Mouse (Mus musculus) kidney, embryonic 15.5 days (tissue): ENCODE measurements around the gene Defa30. TPM values are rescaled to one million over a fixed set of nuclear protein-coding genes. Genes with fewer than 3 reads are reported as not detected.
"Not testable (repeated sequence)": the region's sequence is repeated elsewhere in the genome, so short reads cannot be mapped to it uniquely, and the experiment has no call there.

ENCODE experiments used
- ATAC-seq: fragments of 200-750 bp; cut with Nextera tagmentation; replicated peaks from 2 replicates; pipeline ENCODE4 v1.8.0; 2017; ENCODE audit warnings: moderate TSS enrichment; ENCODE audit not compliant: low FRiP score
- H3K27ac ChIP-seq: fragments of 300-500 bp; sonication (generic); 2 replicates; pipeline ENCODE4 v1.5.1; 2015; ENCODE audit warnings: mild to moderate bottlenecking, inconsistent platforms
- H3K27me3 ChIP-seq: fragments of 300-500 bp; sonication (generic); 2 replicates; pipeline ENCODE4 v1.6.1; 2015; ENCODE audit warnings: inconsistent platforms
- H3K36me3 ChIP-seq: fragments of 300-500 bp; sonication (generic); 2 replicates; pipeline ENCODE4 v1.6.1; 2015; ENCODE audit warnings: inconsistent platforms
- H3K4me1 ChIP-seq: fragments of 300-500 bp; sonication (generic); 2 replicates; pipeline ENCODE4 v1.6.1; 2015; ENCODE audit warnings: inconsistent platforms
- H3K4me2 ChIP-seq: fragments of 300-500 bp; sonication (generic); 2 replicates; pipeline ENCODE4 v1.6.1; 2015; ENCODE audit warnings: moderate library complexity, mild to moderate bottlenecking, inconsistent platforms
- H3K4me3 ChIP-seq: fragments of 300-500 bp; sonication (generic); replicated peaks from 2 replicates; pipeline ENCODE4 v1.5.1; 2015; ENCODE audit warnings: mild to moderate bottlenecking, inconsistent platforms
- H3K9ac ChIP-seq: fragments of 300-500 bp; sonication (generic); 2 replicates; pipeline ENCODE4 v1.6.1; 2015; ENCODE audit warnings: mild to moderate bottlenecking, inconsistent platforms
- H3K9me3 ChIP-seq: fragments of 300-500 bp; sonication (generic); replicated peaks from 2 replicates; pipeline ENCODE4 v1.6.1; 2016; ENCODE audit warnings: inconsistent platforms
- WGBS: fragments of 180-500 bp; shearing (Covaris S2); methylation state at CpG from one replicate; pipeline ENCODE4 v1.1.7; 2015; ENCODE audit warnings: mixed read lengths; 5-methylcytosine and 5-hydroxymethylcytosine counted together
- polyA plus RNA-seq: library from polyadenylated mRNA; unstranded; fragments of >200 nt; fragmentation: Nextera tagmentation; extraction: Ambion mirVana; gene quantifications from 2 replicates; pipeline ENCODE4 v1.2.1, GENCODE M21; 2015

The Defa30 gene
- polyA plus RNA-seq = not detected in 2 replicates

GRCm38 (mm10) chr8:21134342-21134741 is at the start of gene Defa30:
Gene Defa30 (plus strand): TSS chr8:21134642.
- H3K9ac ChIP-seq, H3K36me3 ChIP-seq, H3K4me3 ChIP-seq, H3K4me1 ChIP-seq, H3K4me2 ChIP-seq, H3K9me3 ChIP-seq, H3K27ac ChIP-seq, ATAC-seq, H3K27me3 ChIP-seq: not testable (repeated sequence)
- 53% methylated on average over 3 of the region's 3 CpGs for whole genome bisulfite sequencing

GRCm38 (mm10) chr8:21093106-21093505 is 41.3 kb upstream of the Defa30 start:
- Histone ChIP-seq H3K9me3 (no peaks in the 10 kb centered on the region), H3K4me3 (no peak overlapping the region), H3K27me3 (no peaks in the 10 kb centered on the region), H3K36me3 (no peaks in the 10 kb centered on the region), H3K27ac (no peak overlapping the region), H3K9ac (no peak overlapping the region), H3K4me2 (no peak overlapping the region), H3K4me1 (no peaks in the 10 kb centered on the region)
- ATAC-seq = no peak
- WGBS = 38% methylated on average over 4 of the region's 4 CpGs

- H3K9ac ChIP-seq, H3K27ac ChIP-seq, H3K4me2 ChIP-seq, ATAC-seq, H3K27me3 ChIP-seq, H3K4me1 ChIP-seq, H3K4me3 ChIP-seq, H3K36me3 ChIP-seq, H3K9me3 ChIP-seq: not testable (repeated sequence)
- 50% methylated on average over 1 of the region's 2 CpGs for WGBS
These were observed 38.5 kb upstream of the Defa30 start, which contains the start of gene Gm14851 for GRCm38 (mm10) chr8:21095950-21096349. Gene Gm14851 (minus strand): TSS chr8:21096050.

- WGBS = no CpG with 5 or more reads among the region's 1 CpGs
- H3K27me3 ChIP-seq, H3K4me1 ChIP-seq, H3K9me3 ChIP-seq, H3K9ac ChIP-seq, H3K4me3 ChIP-seq, H3K27ac ChIP-seq, ATAC-seq, H3K4me2 ChIP-seq, H3K36me3 ChIP-seq: not testable (repeated sequence)
These were observed 27.5 kb downstream of the Defa30 start, which contains the start of gene Defa22 for GRCm38 (mm10) chr8:21161977-21162376. Gene Defa22 (plus strand): TSS chr8:21162277.

Other genes with a start within 250 kb of the Defa30 start
- not detected in 2 replicates for gene Defb33, start 242.0 kb upstream of the Defa30 start, polyA plus RNA-seq
- gene Gm15056, start 232.0 kb upstream of the Defa30 start, polyA plus RNA-seq = not detected in 2 replicates
- not detected in 2 replicates for gene Gm6040, start 212.6 kb upstream of the Defa30 start, polyA plus RNA-seq
- not detected in 2 replicates for gene AY761185, start 189.9 kb upstream of the Defa30 start, polyA plus RNA-seq
- gene Defa21, start 109.1 kb upstream of the Defa30 start, polyA plus RNA-seq = not detected in 2 replicates
- not detected in 2 replicates for gene Defa23, start 79.6 kb upstream of the Defa30 start, polyA plus RNA-seq
- gene Defa35, start 69.6 kb upstream of the Defa30 start, polyA plus RNA-seq = not detected in 2 replicates
- not detected in 2 replicates for gene Defa25, start 50.2 kb upstream of the Defa30 start, polyA plus RNA-seq
- not detected in 2 replicates for gene Gm14851, start 38.6 kb upstream of the Defa30 start, polyA plus RNA-seq
- gene Defa22, start 27.6 kb downstream of the Defa30 start, polyA plus RNA-seq = not detected in 2 replicates
- gene Defa31, start 57.0 kb downstream of the Defa30 start, polyA plus RNA-seq = not detected in 2 replicates
- gene Gm15293, start 66.9 kb downstream of the Defa30 start, polyA plus RNA-seq = not detected in 2 replicates
- gene Gm15292, start 115.1 kb downstream of the Defa30 start, polyA plus RNA-seq = not detected in 2 replicates
- gene Defa27, start 180.9 kb downstream of the Defa30 start, polyA plus RNA-seq = not detected in 2 replicates
- not detected in 2 replicates for gene Defa29, start 192.4 kb downstream of the Defa30 start, polyA plus RNA-seq
- not detected in 2 replicates for gene Defa2, start 243.9 kb downstream of the Defa30 start, polyA plus RNA-seq